Mouse (Mus musculus): ENCODE measurements at regions not wholly inside any gene's neighbourhood (a gene's known extent, or its start where the extent isn't known, plus 50 kb on each side); places are given as distances from the start of the nearest gene placed in this dataset.

DNA sequence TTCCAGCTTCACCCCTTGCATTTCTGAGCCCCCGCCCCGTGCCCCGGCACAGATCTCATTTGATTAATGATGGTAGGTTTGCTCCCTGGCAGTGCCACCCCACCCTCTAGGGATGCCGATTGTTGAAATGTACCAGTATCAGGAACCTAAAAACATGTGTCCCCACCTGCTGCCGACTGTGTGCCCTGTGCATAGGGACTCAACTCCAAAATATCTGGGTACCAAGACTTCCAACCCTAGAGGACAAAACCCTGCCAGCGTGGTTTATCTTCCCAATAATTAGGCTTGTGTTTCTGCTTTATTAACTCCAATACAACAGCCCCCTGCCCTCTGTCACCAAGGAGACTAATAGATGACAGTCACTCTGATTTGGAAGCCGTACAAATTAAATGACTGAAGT lies 524.7 kb upstream of the Sall1 start:
- no peak for TF ChIP-seq CTCF (IDR thresholded peaks at IDR 0.05; ENCODE audit: low read depth, low read length)
- no peak for TF ChIP-seq POLR2A (IDR thresholded peaks at IDR 0.05; ENCODE audit: extremely low read depth, insufficient read depth, low read length)
